In genomic region chr8:93229446-93229845, GRCm38 (mm10) we compare ENCODE assay signal across 21 mouse cellular contexts. TPM values are rescaled to one million over a fixed set of nuclear protein-coding genes. Genes with fewer than 3 reads are reported as not detected.
A peak's percentile ranks its signal among the peaks of the same experiment; 100 is the strongest.
DNase-seq lines count a peak whose midpoint lies in the region; ATAC-seq lines count a peak whose summit lies in the region.
"Had no signal": no experiment of that assay in that cellular context is flagged by ENCODE, and none has a peak within 500 bp of the region (broad histone marks: within the 10 kb centered on the region; RNA-seq: fewer than 3 reads in every experiment).

Gene Ces1e (minus strand): TSS chr8:93229619.

- H3K4me2 ChIP-seq in liver, embryonic 16.5 days (ENCODE audit: low read depth, low read length) = no peak within 1 kb of the TSS
- H3K4me2 ChIP-seq in liver, embryonic 11.5 days = no peak within 1 kb of the TSS
- peak within 1 kb of the TSS; percentile 27 for H3K4me2 ChIP-seq in stomach, embryonic 15.5 days
- H3K4me2 ChIP-seq: forebrain, embryonic 15.5 days; heart, embryonic 13.5 days; lung, embryonic 15.5 days had no signal

- intact Hi-C loops in heart, postnatal 14 days (cut with DNase I) = no loop called here

- no peak within 1 kb of the TSS for H3K4me3 ChIP-seq in liver, embryonic 16.5 days (ENCODE audit: low read depth, low read length)
- H3K4me3 ChIP-seq in liver, embryonic 11.5 days (ENCODE audit: low read depth, low read length) = no peak within 1 kb of the TSS
- H3K4me3 ChIP-seq in stomach, embryonic 15.5 days (replicated peaks) = no peak within 1 kb of the TSS
- H3K4me3 ChIP-seq: erythroblast, embryonic 14.5 days; forebrain, embryonic 15.5 days; heart, embryonic 13.5 days; hindbrain, embryonic 10.5 days; lung, embryonic 15.5 days had no signal

- no peak within 1 kb of the TSS for H3K27ac ChIP-seq in liver, embryonic 16.5 days (ENCODE audit: low read length)
- no peak within 1 kb of the TSS for H3K27ac ChIP-seq in liver, embryonic 11.5 days (ENCODE audit: low read depth, low read length)
- peak within 1 kb of the TSS; percentile 74 for H3K27ac ChIP-seq in stomach, embryonic 15.5 days
- H3K27ac ChIP-seq: forebrain, embryonic 15.5 days; heart, embryonic 13.5 days; hindbrain, embryonic 10.5 days; lung, embryonic 15.5 days had no signal

- H3K9me3 ChIP-seq in liver, embryonic 16.5 days (replicated peaks; ENCODE audit: control insufficient read depth, low read length) = no peaks in the 10 kb centered on the region
- no peaks in the 10 kb centered on the region for H3K9me3 ChIP-seq in liver, embryonic 11.5 days (ENCODE audit: control insufficient read depth, low read length)
- no peaks in the 10 kb centered on the region for H3K9me3 ChIP-seq in stomach, embryonic 15.5 days
- H3K9me3 ChIP-seq: forebrain, embryonic 15.5 days; heart, embryonic 13.5 days; hindbrain, embryonic 10.5 days; lung, embryonic 15.5 days had no signal

- H3K4me1 ChIP-seq in liver, embryonic 16.5 days (ENCODE audit: control insufficient read depth, low read depth, low read length) = no peaks in the 10 kb centered on the region
- H3K4me1 ChIP-seq in liver, embryonic 11.5 days (replicated peaks; ENCODE audit: control insufficient read depth, insufficient read depth, low read length) = no peaks in the 10 kb centered on the region
- H3K4me1 ChIP-seq in stomach, embryonic 15.5 days = no peaks in the 10 kb centered on the region
- H3K4me1 ChIP-seq: forebrain, embryonic 15.5 days; heart, embryonic 13.5 days; hindbrain, embryonic 10.5 days had no signal

- H3K27me3 ChIP-seq in liver, embryonic 16.5 days (ENCODE audit: control insufficient read depth, insufficient read depth, low read depth, low read length) = no peaks in the 10 kb centered on the region
- no peaks in the 10 kb centered on the region for H3K27me3 ChIP-seq in liver, embryonic 11.5 days (replicated peaks; ENCODE audit: control insufficient read depth, insufficient read depth, low read length)
- no peaks in the 10 kb centered on the region for H3K27me3 ChIP-seq in stomach, embryonic 15.5 days (replicated peaks)
- H3K27me3 ChIP-seq: forebrain, embryonic 15.5 days; heart, embryonic 13.5 days; lung, embryonic 15.5 days had no signal

- DNase-seq in heart, adult 11 months = peak; percentile 30
- DNase-seq in heart, postnatal 14 days = no peak
- DNase-seq in liver, embryonic 11.5 days (ENCODE audit: low spot score) = no peak
- DNase-seq in large intestine, adult 2 months (ENCODE audit: low read depth, low spot score) = peak; percentile 78
- DNase-seq in ovary, postnatal 36 days (ENCODE audit: low spot score) = no peak
- DNase-seq: adrenal gland, postnatal 25 days; cerebellum, adult 9-11 months; midbrain, embryonic 14.5 days; right cerebral cortex, postnatal 14 days had no signal

- ATAC-seq in liver, embryonic 16.5 days (ENCODE audit: low read depth) = peak; percentile 56; the same call in 1 of the 2 replicates
- no peak for ATAC-seq in liver, embryonic 11.5 days (replicated peaks; ENCODE audit: low FRiP score)
- peak; percentile 78; the same call in 1 of the 2 replicates for ATAC-seq in stomach, embryonic 15.5 days (ENCODE audit: insufficient read depth, low FRiP score, low read depth)
- ATAC-seq in inflammation-experienced regulatory T-cells, adult 6 months = no peak
- ATAC-seq: forebrain, embryonic 15.5 days had no signal

- H3K9ac ChIP-seq in liver, embryonic 16.5 days (ENCODE audit: low read depth, low read length) = no peak within 1 kb of the TSS
- no peak within 1 kb of the TSS for H3K9ac ChIP-seq in liver, embryonic 11.5 days (ENCODE audit: low read depth, low read length)
- no peak within 1 kb of the TSS for H3K9ac ChIP-seq in stomach, embryonic 15.5 days
- H3K9ac ChIP-seq: forebrain, embryonic 15.5 days; heart, embryonic 13.5 days; lung, embryonic 15.5 days had no signal

- H3K36me3 ChIP-seq in liver, embryonic 16.5 days (ENCODE audit: control insufficient read depth, insufficient read depth) = no peaks in the 10 kb centered on the region
- H3K36me3 ChIP-seq in liver, embryonic 11.5 days (ENCODE audit: control insufficient read depth, insufficient read depth, low read length) = no peaks in the 10 kb centered on the region
- no peaks in the 10 kb centered on the region for H3K36me3 ChIP-seq in stomach, embryonic 15.5 days
- H3K36me3 ChIP-seq: forebrain, embryonic 15.5 days; heart, embryonic 13.5 days; hindbrain, embryonic 10.5 days; lung, embryonic 15.5 days had no signal

RNA-seq across cellular contexts. Expression of gene Ces1e, which starts in this region (rescaled TPM):
- 1 to 10 TPM; 1.0 to 1.3 TPM for total RNA-seq in heart, postnatal 14 days (2021)
- 7.0 and 7.2 TPM in 2 replicates for polyA plus RNA-seq in liver, embryonic 16.5 days (2015; fragmentation: Nextera tagmentation; extraction: Ambion mirVana)
- polyA plus RNA-seq in liver, embryonic 11.5 days (2014; fragmentation: Nextera tagmentation; extraction: Ambion mirVana) = not detected in 2 replicates
- polyA plus RNA-seq in large intestine, adult 2 months (2012; rRNA removed) = 2.3 and 8.1 TPM in 2 replicates
- 1.1 and 1.2 TPM in 2 replicates for polyA plus RNA-seq in stomach, embryonic 15.5 days (2015; fragmentation: Nextera tagmentation; extraction: Ambion mirVana)
- polyA plus RNA-seq in inflammation-experienced regulatory T-cells, adult 6 months (2017; shearing (Covaris generic)) = not detected
- total RNA-seq: adrenal gland, postnatal 25 days; CH12.LX; layer of hippocampus, postnatal 25 days; left cerebral cortex, postnatal 25 days had no signal
- polyA plus RNA-seq: erythroblast, embryonic 14.5 days; forebrain, embryonic 15.5 days; heart, embryonic 13.5 days; hindbrain, embryonic 10.5 days; lung, embryonic 15.5 days; midbrain, embryonic 14.5 days; neural tube, embryonic 11.5 days had no signal

Comparison
In these comparisons a context has a peak if more than half of its experiments do, and no peak if none do; other contexts are left out.
1. DNase-seq: peak in heart, adult 11 months (single experiment) and large intestine, adult 2 months (single experiment); none in heart, postnatal 14 days (0 of 2), liver, embryonic 11.5 days (single experiment) and ovary, postnatal 36 days (single experiment).
2. ATAC-seq: peak in liver, embryonic 16.5 days (single experiment) and stomach, embryonic 15.5 days (single experiment); none in liver, embryonic 11.5 days (single experiment) and inflammation-experienced regulatory T-cells, adult 6 months (single experiment).